Mouse (Mus musculus) hindbrain, embryonic 12.5 days (tissue): ENCODE results near the gene Gipc2. TPM values are rescaled to one million over a fixed set of nuclear protein-coding genes. Genes with fewer than 3 reads are reported as not detected.

Source experiments
- ATAC-seq: fragments of 200-750 bp; cut with Nextera tagmentation; 2 replicates; pipeline ENCODE4 v1.8.0; 2017; ENCODE audit warnings: moderate TSS enrichment; ENCODE audit not compliant: low FRiP score
- H3K27ac ChIP-seq: fragments of 300-500 bp; sonication (generic); 2 replicates; pipeline ENCODE4 v1.5.1; 2016; ENCODE audit warnings: mild to moderate bottlenecking
- H3K27me3 ChIP-seq: fragments of 300-500 bp; sonication (generic); 2 replicates; pipeline ENCODE4 v1.6.1; 2016; ENCODE audit warnings: mild to moderate bottlenecking
- H3K36me3 ChIP-seq: fragments of 300-500 bp; sonication (generic); 2 replicates; pipeline ENCODE4 v1.6.1; 2016; ENCODE audit warnings: mild to moderate bottlenecking
- H3K4me1 ChIP-seq: fragments of 300-500 bp; sonication (generic); 2 replicates; pipeline ENCODE4 v1.6.1; 2016
- H3K4me2 ChIP-seq: fragments of 300-500 bp; sonication (generic); replicated peaks from 2 replicates; pipeline ENCODE4 v1.6.1; 2016; ENCODE audit warnings: mild to moderate bottlenecking
- H3K4me3 ChIP-seq: fragments of 300-500 bp; sonication (generic); 2 replicates; pipeline ENCODE4 v1.5.1; 2016; ENCODE audit warnings: mild to moderate bottlenecking
- H3K9ac ChIP-seq: fragments of 300-500 bp; sonication (generic); 2 replicates; pipeline ENCODE4 v1.6.1; 2016; ENCODE audit warnings: mild to moderate bottlenecking, moderate library complexity
- H3K9me3 ChIP-seq: fragments of 300-500 bp; sonication (generic); replicated peaks from 2 replicates; pipeline ENCODE4 v1.6.1; 2016; ENCODE audit warnings: mild to moderate bottlenecking
- WGBS: fragments of 180-500 bp; shearing (Covaris S2); methylation state at CpG from one replicate; pipeline ENCODE4 v1.1.7; 2016; 5-methylcytosine and 5-hydroxymethylcytosine counted together
- polyA plus RNA-seq: library from polyadenylated mRNA; unstranded; fragments of >200 nt; fragmentation: Nextera tagmentation; extraction: Ambion mirVana; gene quantifications from 2 replicates; pipeline ENCODE4 v1.2.1, GENCODE M21; 2016

Gene Gipc2
- polyA plus RNA-seq, 1 experiment from 2014 or later = 2.6 TPM

DNA sequence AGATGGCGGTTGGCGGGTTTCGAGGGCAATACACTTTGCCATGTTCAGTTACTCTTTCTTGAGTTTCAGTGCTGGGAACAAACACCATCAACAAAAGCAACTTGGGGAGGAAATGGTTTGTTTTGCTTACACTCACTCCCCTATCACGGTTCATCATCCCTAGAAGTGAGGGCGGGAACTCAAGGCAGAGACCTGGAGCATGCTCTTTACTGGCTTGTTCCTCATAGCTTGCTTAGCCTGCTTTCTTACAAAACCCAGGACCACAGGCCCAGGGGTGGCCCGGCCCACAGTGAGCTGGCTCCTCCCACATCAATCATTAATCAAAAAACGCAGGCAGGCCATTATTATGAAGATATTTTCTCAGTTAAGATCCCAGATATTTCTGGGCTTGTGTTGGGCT is 89.9 kb downstream of the Gipc2 start:
- Histone ChIP-seq H3K9me3 (no peaks in the 10 kb centered on the region), H3K27me3 (no peaks in the 10 kb centered on the region), H3K36me3 (no peaks in the 10 kb centered on the region), H3K4me1 (no peaks in the 10 kb centered on the region), H3K9ac (no peak overlapping the region), H3K4me3 (no peak overlapping the region), H3K4me2 (no peak overlapping the region), H3K27ac (no peak overlapping the region)
- no peak for ATAC-seq
- WGBS = 84% methylated on average over 7 of the region's 7 CpGs

DNA sequence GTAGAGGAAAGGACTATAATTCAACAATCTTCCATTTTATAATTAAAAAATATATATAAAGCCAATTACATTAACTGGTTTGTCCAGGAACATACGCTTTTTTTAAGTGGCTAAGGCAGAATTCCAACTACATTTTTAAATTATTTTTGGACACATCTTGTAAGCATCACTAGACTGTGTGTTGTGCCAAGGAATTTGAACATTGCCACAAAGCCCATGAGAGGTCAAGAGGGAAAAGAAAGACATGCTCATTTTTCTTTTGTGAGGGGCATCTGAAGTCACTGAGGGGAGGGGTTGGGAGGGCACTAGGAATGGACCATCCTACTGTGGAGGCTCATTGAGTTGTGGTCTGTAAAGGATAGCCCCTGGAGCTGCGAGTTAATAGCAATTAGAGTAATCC is 97.0 kb downstream of the Gipc2 start:
- Histone ChIP-seq H3K4me1 (no peaks in the 10 kb centered on the region), H3K9ac (no peak overlapping the region), H3K4me2 (no peak overlapping the region), H3K4me3 (no peak overlapping the region), H3K9me3 (no peaks in the 10 kb centered on the region), H3K36me3 (no peaks in the 10 kb centered on the region), H3K27ac (no peak overlapping the region), H3K27me3 (0 out of 2 replicates have a peak, but pooled peaks cover 5% of the 10 kb centered on the region)
- 85% methylated on average over 2 of the region's 2 CpGs for WGBS
- ATAC-seq = no peak

DNA sequence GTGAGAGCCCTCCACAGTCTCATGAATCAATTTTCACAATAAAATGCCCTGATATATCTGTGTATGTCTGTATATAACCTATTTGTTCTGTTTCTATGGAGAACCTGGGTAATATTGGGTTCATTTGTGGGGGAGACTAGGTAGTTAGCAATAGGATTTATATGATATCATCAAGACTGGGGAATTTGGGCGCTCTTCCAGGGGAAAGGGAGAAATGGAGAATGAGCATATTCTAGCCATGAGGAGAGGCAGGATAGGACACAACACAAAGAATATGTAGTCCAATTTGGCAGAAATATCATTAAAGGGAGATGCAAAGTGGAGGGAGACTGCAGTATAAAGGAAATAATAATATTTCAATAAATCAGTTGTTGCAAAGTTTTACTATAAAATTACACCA is 97.7 kb downstream of the Gipc2 start:
- Histone ChIP-seq H3K4me3 (no peak overlapping the region), H3K36me3 (no peaks in the 10 kb centered on the region), H3K9ac (no peak overlapping the region), H3K9me3 (no peaks in the 10 kb centered on the region), H3K27me3 (0 out of 2 replicates have a peak, but pooled peaks cover 5% of the 10 kb centered on the region), H3K4me2 (no peak overlapping the region), H3K4me1 (no peaks in the 10 kb centered on the region), H3K27ac (no peak overlapping the region)
- no peak for ATAC-seq
- WGBS = 89% methylated on average over 1 of the region's 1 CpGs

DNA sequence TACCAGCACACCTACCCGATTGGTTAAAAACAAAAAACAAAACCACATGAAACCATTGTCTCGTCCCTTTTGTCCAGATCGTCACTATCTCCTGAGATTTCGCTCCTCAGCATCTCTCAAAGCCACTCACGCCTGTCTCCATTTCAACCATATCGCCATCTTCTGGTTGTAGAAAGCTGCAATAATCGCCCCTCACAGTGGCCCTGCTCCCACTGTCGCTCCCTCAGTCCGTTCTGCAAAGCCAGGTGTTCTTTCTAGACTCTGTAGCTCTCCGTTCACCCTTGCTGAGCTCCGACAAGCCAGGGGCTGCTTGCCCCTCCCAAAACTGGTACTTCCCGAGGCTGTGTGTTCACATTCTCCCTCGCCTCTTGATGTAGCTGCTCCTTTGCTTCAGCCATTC is 99.3 kb downstream of the Gipc2 start:
- Histone ChIP-seq H3K4me1 (no peaks in the 10 kb centered on the region), H3K27me3 (0 out of 2 replicates have a peak, but pooled peaks cover 5% of the 10 kb centered on the region), H3K4me3 (no peak overlapping the region), H3K36me3 (no peaks in the 10 kb centered on the region), H3K9me3 (no peaks in the 10 kb centered on the region), H3K9ac (no peak overlapping the region), H3K4me2 (peak overlapping the region; percentile 34), H3K27ac (no peak overlapping the region)
- ATAC-seq = no peak
- WGBS = 32% methylated on average over 13 of the region's 13 CpGs

DNA sequence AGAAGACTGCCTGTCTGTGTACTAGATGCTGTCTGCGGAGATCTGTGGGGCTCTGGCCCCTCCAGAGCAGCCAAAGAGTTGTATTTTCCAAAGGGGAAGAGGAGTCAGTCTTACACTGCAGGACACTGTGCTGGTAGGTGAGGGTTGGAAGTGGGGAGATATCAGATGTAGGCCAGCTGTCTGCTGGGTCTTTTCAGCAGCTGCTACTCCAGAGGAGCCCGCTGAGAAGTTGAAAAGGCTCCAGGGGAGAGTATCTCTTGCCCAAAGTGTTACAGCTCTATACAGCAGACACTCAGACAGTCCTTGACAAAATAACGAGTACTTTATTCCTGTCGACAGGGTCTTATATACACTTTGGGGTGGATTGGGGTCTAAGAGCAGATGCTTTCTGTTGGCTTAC is 100.2 kb downstream of the Gipc2 start:
- H3K27me3 ChIP-seq = 0 out of 2 replicates have a peak, but pooled peaks cover 5% of the 10 kb centered on the region
- 55% methylated on average over 4 of the region's 4 CpGs for WGBS
- H3K4me3 ChIP-seq = no peak overlapping the region
- H3K36me3 ChIP-seq = no peaks in the 10 kb centered on the region
- no peak overlapping the region for H3K27ac ChIP-seq
- ATAC-seq = no peak
- no peak overlapping the region for H3K9ac ChIP-seq
- no peaks in the 10 kb centered on the region for H3K9me3 ChIP-seq
- no peak overlapping the region for H3K4me2 ChIP-seq
- H3K4me1 ChIP-seq = no peaks in the 10 kb centered on the region

DNA sequence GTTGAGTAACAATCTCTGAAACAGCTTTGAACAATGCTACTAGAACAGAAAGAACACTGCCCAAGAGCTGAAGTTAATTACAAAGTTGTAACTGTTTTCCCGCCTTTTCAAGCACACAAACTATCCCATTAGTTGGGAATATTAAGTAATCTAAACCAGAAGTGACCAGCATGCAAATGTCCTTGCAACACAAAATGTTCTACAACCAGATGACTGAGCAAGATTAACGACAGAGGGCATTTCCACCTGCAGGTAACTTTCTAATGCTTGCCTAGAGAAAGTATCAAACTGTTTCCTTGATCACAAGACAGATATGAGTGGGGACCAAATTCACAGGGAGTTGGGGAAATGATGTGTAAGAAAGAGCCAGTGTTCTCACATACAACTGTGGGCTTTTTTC is 101.9 kb downstream of the Gipc2 start:
- Histone ChIP-seq H3K4me2 (no peak overlapping the region), H3K9ac (no peak overlapping the region), H3K27ac (no peak overlapping the region), H3K36me3 (no peaks in the 10 kb centered on the region), H3K4me3 (no peak overlapping the region), H3K9me3 (no peaks in the 10 kb centered on the region), H3K4me1 (no peaks in the 10 kb centered on the region), H3K27me3 (0 out of 2 replicates have a peak, but pooled peaks cover 5% of the 10 kb centered on the region)
- 82% methylated on average over 2 of the region's 2 CpGs for WGBS
- ATAC-seq = no peak

DNA sequence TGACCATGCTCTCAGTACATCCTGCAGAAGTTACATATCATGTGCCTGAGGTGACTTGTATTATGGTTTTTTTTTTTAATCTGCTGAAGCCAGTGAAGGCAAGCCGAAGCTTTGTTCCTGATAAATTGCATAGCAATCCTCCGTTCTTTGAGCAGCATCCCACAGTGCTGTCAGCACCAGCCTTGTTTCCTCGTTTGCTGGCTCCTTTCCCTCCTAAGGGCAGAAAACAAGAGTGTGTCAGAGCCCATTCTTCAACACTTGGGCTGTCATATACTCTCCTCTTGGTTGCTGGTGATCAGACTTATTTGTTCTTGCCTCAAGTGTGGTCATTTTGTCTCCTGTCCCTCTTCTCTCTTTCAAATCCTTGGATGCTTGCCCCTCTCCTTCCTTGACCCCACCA is 103.2 kb downstream of the Gipc2 start:
- Histone ChIP-seq H3K36me3 (no peaks in the 10 kb centered on the region), H3K9ac (no peak overlapping the region), H3K4me2 (no peak overlapping the region), H3K27me3 (0 out of 2 replicates have a peak, but pooled peaks cover 5% of the 10 kb centered on the region), H3K27ac (no peak overlapping the region), H3K4me1 (no peaks in the 10 kb centered on the region), H3K9me3 (no peaks in the 10 kb centered on the region), H3K4me3 (no peak overlapping the region)
- WGBS = 51% methylated on average over 3 of the region's 3 CpGs
- no peak for ATAC-seq

DNA sequence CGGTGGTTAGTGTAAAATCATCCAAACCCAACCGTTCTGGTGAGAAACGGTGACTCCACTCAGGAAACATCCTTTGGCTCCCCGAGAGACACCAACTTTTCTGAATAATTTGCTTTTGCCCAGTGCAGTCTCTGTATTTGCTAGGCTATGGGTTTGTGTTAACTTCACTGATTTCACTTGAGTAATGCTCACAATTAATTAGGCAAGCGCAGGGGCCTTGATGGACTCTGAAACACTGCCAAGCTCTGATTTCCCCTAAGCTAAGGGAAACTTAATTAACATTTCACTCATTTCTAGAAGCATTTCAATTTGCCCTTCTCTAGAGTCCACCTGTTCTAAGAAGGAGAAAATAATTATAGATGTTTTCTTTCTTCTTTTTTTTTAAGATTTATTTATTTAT is 104.9 kb downstream of the Gipc2 start:
- H3K36me3 ChIP-seq = no peaks in the 10 kb centered on the region
- H3K4me3 ChIP-seq = no peak overlapping the region
- 96% methylated on average over 5 of the region's 5 CpGs for WGBS
- no peaks in the 10 kb centered on the region for H3K9me3 ChIP-seq
- no peak overlapping the region for H3K27ac ChIP-seq
- ATAC-seq = no peak
- H3K4me1 ChIP-seq = no peaks in the 10 kb centered on the region
- H3K4me2 ChIP-seq = no peak overlapping the region
- 0 out of 2 replicates have a peak, but pooled peaks cover 5% of the 10 kb centered on the region for H3K27me3 ChIP-seq
- no peak overlapping the region for H3K9ac ChIP-seq

DNA sequence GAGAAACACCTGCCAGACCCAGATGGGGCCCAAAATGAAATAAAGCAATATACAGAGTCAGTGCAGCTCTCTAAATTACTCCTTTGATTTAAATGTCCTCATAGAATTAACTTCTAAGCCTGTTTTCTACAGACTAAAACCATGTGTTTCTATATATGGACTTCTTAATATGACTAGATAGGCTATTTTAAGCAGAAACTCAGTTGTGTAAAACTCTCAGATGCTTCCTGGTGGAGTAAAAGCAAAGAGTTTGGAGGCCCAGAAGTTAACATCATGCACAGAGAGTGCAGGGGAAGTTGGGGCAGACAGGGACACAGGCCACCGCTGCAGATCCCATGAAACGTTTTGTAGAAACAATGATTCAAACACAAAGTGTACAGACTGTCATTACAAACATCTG is 107.8 kb downstream of the Gipc2 start:
- Histone ChIP-seq H3K4me2 (no peak overlapping the region), H3K9ac (no peak overlapping the region), H3K4me3 (no peak overlapping the region), H3K27me3 (no peaks in the 10 kb centered on the region), H3K36me3 (no peaks in the 10 kb centered on the region), H3K4me1 (no peaks in the 10 kb centered on the region), H3K27ac (no peak overlapping the region), H3K9me3 (no peaks in the 10 kb centered on the region)
- ATAC-seq = no peak
- 79% methylated on average over 2 of the region's 2 CpGs for WGBS

DNA sequence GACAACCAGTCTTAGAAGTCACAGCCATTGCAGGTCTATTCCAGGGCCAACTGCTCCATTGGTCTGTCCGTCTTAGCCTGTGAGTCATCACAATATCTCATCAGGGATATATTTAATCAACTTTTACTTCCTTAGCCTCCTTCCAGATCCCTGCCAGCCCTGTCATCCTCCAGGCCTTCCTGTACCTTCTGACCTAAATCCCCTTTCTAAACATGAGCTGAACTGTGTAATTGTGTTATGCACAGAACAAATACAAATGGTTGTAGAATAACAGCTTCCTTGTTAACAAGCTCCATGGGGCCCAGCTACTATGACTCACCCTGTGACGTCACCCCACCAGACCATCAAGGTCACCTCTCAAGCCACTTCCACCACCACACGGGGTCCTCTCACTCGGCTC is 111.8 kb downstream of the Gipc2 start:
- Histone ChIP-seq H3K4me1 (no peaks in the 10 kb centered on the region), H3K36me3 (no peaks in the 10 kb centered on the region), H3K27me3 (no peaks in the 10 kb centered on the region), H3K4me3 (no peak overlapping the region), H3K27ac (no peak overlapping the region), H3K9me3 (no peaks in the 10 kb centered on the region), H3K9ac (no peak overlapping the region), H3K4me2 (no peak overlapping the region)
- ATAC-seq = no peak
- WGBS = 64% methylated on average over 4 of the region's 4 CpGs

DNA sequence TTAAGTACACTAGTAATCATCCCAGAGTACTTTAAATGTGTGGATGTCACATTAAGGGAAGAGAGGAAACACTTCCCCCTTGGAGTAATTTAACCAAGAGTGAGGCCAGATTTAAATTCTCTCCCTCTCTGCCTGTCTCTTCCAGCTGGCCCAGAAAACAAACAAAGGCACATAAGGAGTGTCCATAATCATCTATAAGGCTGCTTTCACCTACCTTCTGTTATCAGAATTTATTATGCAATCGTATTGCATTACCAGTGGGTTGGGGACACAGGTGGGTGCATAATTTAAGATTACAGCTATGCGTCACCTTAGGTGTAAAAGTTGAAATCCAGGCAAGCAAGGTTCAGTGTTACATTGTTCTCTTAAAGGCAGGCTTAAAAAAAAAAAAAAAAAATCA is 114.1 kb downstream of the Gipc2 start:
- WGBS = 95% methylated on average over 2 of the region's 2 CpGs
- no peak overlapping the region for H3K9ac ChIP-seq
- H3K4me3 ChIP-seq = no peak overlapping the region
- no peaks in the 10 kb centered on the region for H3K36me3 ChIP-seq
- H3K4me1 ChIP-seq = no peaks in the 10 kb centered on the region
- no peak overlapping the region for H3K4me2 ChIP-seq
- H3K27me3 ChIP-seq = no peaks in the 10 kb centered on the region
- no peak for ATAC-seq
- H3K9me3 ChIP-seq = no peaks in the 10 kb centered on the region
- no peak overlapping the region for H3K27ac ChIP-seq

DNA sequence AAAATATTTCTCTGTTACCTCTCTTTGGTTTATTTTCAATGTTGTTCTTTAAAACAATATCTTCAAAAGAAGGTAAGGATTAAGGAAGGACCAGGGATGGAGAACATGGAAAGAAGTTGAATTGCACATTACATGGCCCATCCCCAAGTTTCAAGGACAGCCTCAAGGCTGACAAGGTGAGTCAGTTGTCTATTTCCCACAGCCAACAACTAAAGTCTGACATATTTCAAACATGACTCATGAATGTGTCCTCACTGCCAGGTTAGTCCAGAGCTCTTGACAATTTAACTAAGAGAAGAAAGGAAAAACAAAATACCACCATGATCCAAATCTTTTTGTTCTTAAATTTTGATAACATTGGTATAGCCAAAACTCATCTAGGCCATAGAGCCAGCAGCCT is 118.1 kb downstream of the Gipc2 start:
- Histone ChIP-seq H3K4me3 (no peak overlapping the region), H3K9ac (no peak overlapping the region), H3K4me1 (no peaks in the 10 kb centered on the region), H3K4me2 (no peak overlapping the region), H3K27me3 (no peaks in the 10 kb centered on the region), H3K27ac (no peak overlapping the region), H3K36me3 (no peaks in the 10 kb centered on the region), H3K9me3 (no peaks in the 10 kb centered on the region)
- ATAC-seq = no peak

DNA sequence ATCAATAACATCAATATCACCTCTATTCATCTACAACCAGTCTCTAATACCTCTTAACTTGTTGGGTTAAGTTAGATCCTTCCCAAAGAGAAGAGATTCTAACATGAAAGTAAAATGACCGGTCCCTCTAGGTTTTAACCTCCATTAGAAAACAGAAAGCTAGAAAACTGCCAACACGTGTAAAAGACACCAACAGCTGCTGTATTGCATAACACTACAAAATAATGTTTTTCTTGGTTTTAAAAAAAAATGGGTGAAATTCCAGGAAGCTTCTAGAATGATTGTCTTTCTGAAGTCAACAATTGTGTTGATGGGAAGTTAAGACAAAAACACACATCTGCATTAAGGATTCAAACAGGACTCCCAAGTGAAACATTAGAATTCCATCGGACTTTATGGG is 119.1 kb downstream of the Gipc2 start:
- H3K27me3 ChIP-seq = no peaks in the 10 kb centered on the region
- no peak for ATAC-seq
- no peak overlapping the region for H3K27ac ChIP-seq
- H3K4me3 ChIP-seq = no peak overlapping the region
- H3K4me1 ChIP-seq = no peaks in the 10 kb centered on the region
- no peaks in the 10 kb centered on the region for H3K36me3 ChIP-seq
- 86% methylated on average over 3 of the region's 3 CpGs for WGBS
- H3K4me2 ChIP-seq = no peak overlapping the region
- no peaks in the 10 kb centered on the region for H3K9me3 ChIP-seq
- H3K9ac ChIP-seq = no peak overlapping the region
